Mouse (Mus musculus) thymus, postnatal 14 days (tissue): ENCODE data around the gene Xrcc5.

Experiments used
- DNase-seq: peaks from one replicate; pipeline ENCODE4 v3.0.0; 2021

Xrcc5 gene

GRCm38 (mm10) chr1:72400616-72401015 is 93.4 kb downstream of the Xrcc5 start:
- no peak for DNase-seq

- no peak for DNase-seq
Measured at GRCm38 (mm10) chr1:72401331-72402069, 94.3 kb downstream of the Xrcc5 start.

- DNase-seq, result no peak
Measured at GRCm38 (mm10) chr1:72406505-72407079, 99.4 kb downstream of the Xrcc5 start.

- DNase-seq, result no peak
Measured at GRCm38 (mm10) chr1:72409936-72410335, 102.7 kb downstream of the Xrcc5 start.

GRCm38 (mm10) chr1:72411108-72411507 is 103.9 kb downstream of the Xrcc5 start:
- DNase-seq, result no peak

GRCm38 (mm10) chr1:72413205-72413604 is 106.0 kb downstream of the Xrcc5 start:
- DNase-seq, result no peak

- DNase-seq, result no peak
Measured at GRCm38 (mm10) chr1:72414133-72414532, 106.9 kb downstream of the Xrcc5 start.

GRCm38 (mm10) chr1:72414561-72415253 is 107.5 kb downstream of the Xrcc5 start:
- DNase-seq, result no peak

GRCm38 (mm10) chr1:72418744-72419655 is 111.8 kb downstream of the Xrcc5 start:
- no peak for DNase-seq

GRCm38 (mm10) chr1:72420220-72420619 is 113.0 kb downstream of the Xrcc5 start:
- no peak for DNase-seq

- no peak for DNase-seq
Measured at GRCm38 (mm10) chr1:72422121-72422520, 114.9 kb downstream of the Xrcc5 start.

GRCm38 (mm10) chr1:72426456-72426855 is 119.2 kb downstream of the Xrcc5 start:
- DNase-seq, result no peak

- no peak for DNase-seq
Measured at GRCm38 (mm10) chr1:72428526-72428925, 121.3 kb downstream of the Xrcc5 start.

GRCm38 (mm10) chr1:72429107-72429807 is 122.0 kb downstream of the Xrcc5 start:
- DNase-seq, result no peak

GRCm38 (mm10) chr1:72432579-72432978 is 125.4 kb downstream of the Xrcc5 start:
- DNase-seq, result no peak

- no peak for DNase-seq
Measured at GRCm38 (mm10) chr1:72434510-72434909, 127.3 kb downstream of the Xrcc5 start.

GRCm38 (mm10) chr1:72436967-72437366 is 129.7 kb downstream of the Xrcc5 start:
- DNase-seq, result no peak

- no peak for DNase-seq
Measured at GRCm38 (mm10) chr1:72439146-72439545, 131.9 kb downstream of the Xrcc5 start.

- no peak for DNase-seq
Measured at GRCm38 (mm10) chr1:72442747-72443146, 135.5 kb downstream of the Xrcc5 start.
